Mouse (Mus musculus) liver, embryonic 14.5 days (tissue): Measurements from ENCODE around the gene Galns.

Experiments
- CTCF ChIP-seq: IDR thresholded peaks from 2 replicates; pipeline ENCODE4 v1.5.1; 2016; ENCODE audit warnings: antibody characterized with exemption, low read depth, control low read depth
- EP300 ChIP-seq: IDR thresholded peaks from 2 replicates; pipeline ENCODE4 v1.6.1; 2016; ENCODE audit warnings: antibody characterized with exemption, low read depth

DNA sequence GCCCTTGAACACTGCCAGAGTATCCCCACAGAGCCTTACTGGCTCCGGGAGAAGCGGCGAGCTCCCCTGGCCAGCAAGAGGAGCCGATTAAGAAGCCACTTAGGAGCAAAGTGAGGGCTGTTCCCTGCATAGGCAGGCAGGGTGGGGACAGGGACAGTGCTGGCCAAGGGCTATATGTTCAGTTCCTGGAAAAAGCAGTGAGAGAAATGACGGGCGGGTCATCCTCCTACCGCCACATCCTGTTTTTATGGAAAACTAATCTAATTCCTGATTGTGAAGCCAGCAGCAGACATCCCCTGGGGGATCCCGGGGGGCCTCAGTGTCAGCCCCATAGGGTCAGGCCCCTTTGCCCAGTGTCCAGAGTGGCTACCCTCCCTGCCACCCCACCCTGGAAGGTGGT lies 80.0 kb downstream of the Galns start:
- TF ChIP-seq EP300 (no peak), CTCF (no peak)
